Mouse (Mus musculus): ENCODE data around the gene Nisch. TPM values are rescaled to one million over a fixed set of nuclear protein-coding genes. Genes with fewer than 3 reads are reported as not detected.

The Nisch gene
- total RNA-seq (2021): 100 to 1,000 TPM; 258 to 277 TPM
- long read RNA-seq, experiment 1, full-length matches to known transcripts: 109 of 332 reads
- long read RNA-seq, experiment 1, partial matches to known transcripts: 72 of 332 reads
- long read RNA-seq, experiment 1, other reads (novel, unspliced or antisense): 151 of 332 reads
- long read RNA-seq, experiment 2, full-length matches to known transcripts: 205 of 432 reads
- long read RNA-seq, experiment 2, partial matches to known transcripts: 119 of 432 reads
- long read RNA-seq, experiment 2, other reads (novel, unspliced or antisense): 108 of 432 reads

- no peak for DNase-seq (ENCODE audit: low spot score in 2 of 2)
Measured at GRCm38 (mm10) chr14:31216846-31217245, at the start of gene Nisch. Gene Nisch (minus strand): TSS chr14:31216946.

- DNase-seq (ENCODE audit: low spot score in 2 of 2): no peak
Measured at GRCm38 (mm10) chr14:31260932-31261331, 44.2 kb upstream of the Nisch start.

GRCm38 (mm10) chr14:31260374-31260773 lies 43.6 kb upstream of the Nisch start:
- DNase-seq (ENCODE audit: low spot score in 2 of 2): no peak

- no peak for DNase-seq (ENCODE audit: low spot score in 2 of 2)
Measured at GRCm38 (mm10) chr14:31258476-31259050, 41.8 kb upstream of the Nisch start.

GRCm38 (mm10) chr14:31252091-31252490 lies 35.3 kb upstream of the Nisch start:
- no peak for DNase-seq (ENCODE audit: low spot score in 2 of 2)

DNA sequence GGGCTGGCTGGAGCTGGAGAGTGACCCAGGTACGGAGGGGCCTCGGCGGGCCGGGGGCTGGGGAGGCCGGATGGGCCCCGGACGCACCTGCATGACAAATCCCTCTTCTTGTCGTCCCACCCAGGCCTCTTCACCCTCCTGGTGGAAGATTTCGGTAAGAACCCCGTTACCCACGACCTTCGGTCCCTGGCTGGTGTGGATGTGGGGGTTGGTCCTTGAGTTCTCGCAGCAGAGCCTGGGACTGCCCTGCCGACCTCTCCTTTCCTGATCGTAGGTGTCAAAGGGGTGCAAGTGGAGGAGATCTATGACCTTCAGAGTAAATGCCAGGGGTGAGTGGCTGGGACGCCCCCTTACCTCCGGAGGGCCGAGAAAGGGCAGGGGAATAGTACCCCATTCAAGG lies 34.9 kb upstream of the Nisch start:
- DNase-seq (ENCODE audit: low spot score in 2 of 2): no peak

- DNase-seq (ENCODE audit: low spot score in 2 of 2): peak; percentile 96
Measured at GRCm38 (mm10) chr14:31251084-31251604, 34.4 kb upstream of the Nisch start, which contains the start of the genes Phf7 and Bap1. Gene Phf7 (minus strand): TSS chr14:31251317. Gene Bap1 (plus strand): TSS chr14:31251450.

DNA sequence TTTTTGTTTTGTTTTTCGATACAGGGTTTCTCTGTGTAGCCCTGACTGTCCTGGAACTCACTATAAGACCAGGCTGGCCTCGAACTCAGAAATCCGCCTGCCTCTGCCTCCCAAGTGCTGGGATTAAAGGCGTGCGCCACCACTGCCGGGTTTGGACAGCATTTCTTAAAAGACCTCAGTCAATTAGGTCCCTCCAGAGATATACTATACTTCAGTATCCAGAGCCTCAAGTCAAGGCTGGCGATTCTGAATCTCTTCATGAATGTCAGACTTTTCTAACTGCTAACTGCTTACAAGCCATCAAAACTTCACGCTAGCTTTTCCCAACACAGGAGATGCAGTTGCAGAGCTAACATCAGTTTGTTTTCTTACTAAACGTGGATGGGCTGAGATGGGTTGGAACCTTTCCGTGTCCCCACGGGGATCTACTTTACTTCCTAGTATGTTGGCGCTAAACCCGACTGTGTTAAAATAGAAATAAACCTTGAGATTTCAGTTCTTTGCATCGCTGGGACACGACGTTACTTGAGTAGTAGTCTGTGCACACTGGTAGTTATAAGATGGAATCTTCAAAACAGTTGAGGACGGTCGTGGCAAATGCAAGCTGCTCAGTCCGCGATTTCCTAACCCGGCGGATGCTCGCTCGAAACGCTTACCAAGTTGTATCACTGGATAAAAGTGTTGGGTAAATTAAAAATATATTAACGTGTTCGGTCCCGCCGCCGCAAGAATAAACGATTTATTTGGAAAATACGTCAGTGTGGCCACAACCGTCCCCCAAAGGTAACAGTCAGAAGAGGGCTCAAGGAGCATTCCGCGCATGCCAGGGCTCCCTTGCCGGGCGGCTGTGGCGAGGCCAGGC lies 33.7 kb upstream of the Nisch start:
- DNase-seq (ENCODE audit: low spot score in 2 of 2): no peak

DNA sequence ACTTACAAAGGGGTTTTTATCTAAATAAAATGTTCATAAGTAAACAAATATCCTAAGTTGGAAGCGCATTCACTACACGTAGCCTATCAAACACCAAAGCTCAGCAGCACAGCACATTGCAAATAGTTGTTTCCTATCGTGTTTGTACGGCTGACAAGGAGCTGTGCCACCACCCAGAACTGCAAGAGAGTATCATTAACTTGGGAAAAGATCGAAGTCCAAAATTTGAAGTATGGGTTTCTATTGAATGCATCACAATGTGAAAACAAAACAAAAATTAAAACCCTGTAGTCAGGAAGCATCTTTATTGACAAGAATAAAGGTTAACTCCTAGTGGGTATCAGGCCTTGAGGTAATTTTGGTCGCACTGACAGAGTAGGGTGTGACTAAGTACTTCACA lies 31.6 kb upstream of the Nisch start:
- DNase-seq (ENCODE audit: low spot score in 2 of 2): no peak

- no peak for DNase-seq (ENCODE audit: low spot score in 2 of 2)
Measured at GRCm38 (mm10) chr14:31245946-31246345, 29.2 kb upstream of the Nisch start.

GRCm38 (mm10) chr14:31244777-31245176 lies 28.0 kb upstream of the Nisch start:
- no peak for DNase-seq (ENCODE audit: low spot score in 2 of 2)

DNA sequence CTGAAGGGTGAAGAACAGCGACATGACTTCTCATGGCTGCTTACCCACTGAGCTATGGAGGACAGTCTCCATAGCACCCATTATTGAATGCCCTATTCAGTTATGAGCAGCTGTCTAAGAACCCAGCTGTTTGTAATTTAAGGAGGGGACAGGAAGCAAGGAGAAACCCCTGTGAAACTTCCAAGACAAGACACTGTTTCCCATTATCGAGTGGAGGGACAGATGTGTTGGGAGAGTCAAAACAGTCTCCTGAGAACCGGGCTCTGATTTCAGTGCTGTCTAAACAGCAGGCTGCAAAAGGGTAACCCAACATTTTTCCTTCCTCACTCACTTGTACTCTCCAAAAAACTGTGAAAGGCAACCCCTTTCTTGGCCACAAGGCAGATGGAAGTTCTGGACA lies 23.8 kb upstream of the Nisch start:
- no peak for DNase-seq (ENCODE audit: low spot score in 2 of 2)

DNA sequence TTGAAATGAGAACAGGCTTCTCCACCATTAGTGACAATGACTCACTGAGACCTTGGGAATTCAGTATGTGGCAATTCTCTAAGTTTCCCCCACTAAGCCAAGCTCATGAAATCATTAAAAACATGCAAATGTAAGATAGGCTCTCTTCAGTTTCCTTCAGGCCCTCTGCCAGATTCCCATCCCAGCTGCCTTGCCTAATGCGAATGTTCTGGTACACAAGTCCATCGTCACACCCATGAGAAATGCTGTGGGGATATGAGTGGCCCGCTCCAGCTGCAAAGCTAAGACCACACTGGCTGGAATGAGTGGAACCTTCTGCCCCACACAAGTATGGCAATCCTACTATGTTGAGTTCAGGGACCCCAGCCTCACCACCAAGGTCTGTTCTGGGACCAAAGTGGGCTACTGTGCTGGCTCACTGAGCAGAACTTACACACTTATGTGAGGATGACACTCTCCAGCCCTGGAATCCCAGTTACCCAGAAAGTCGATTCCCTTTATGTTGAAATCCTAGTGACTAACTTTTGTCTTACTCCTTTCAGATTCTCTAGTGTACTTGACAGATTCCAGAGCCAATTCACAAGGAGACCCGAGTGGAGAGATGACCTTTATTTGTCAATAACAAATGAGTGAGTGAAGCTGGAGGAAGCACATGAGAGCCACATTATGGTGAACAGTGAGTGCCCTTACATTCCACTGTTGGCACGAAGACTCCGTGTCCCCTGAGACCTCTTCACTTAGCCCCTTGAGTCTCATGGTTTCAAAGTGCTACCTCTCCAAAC lies 20.5 kb upstream of the Nisch start:
- peak in 1 of 2 experiments; percentile 70 for DNase-seq (ENCODE audit: low spot score in 2 of 2)

DNA sequence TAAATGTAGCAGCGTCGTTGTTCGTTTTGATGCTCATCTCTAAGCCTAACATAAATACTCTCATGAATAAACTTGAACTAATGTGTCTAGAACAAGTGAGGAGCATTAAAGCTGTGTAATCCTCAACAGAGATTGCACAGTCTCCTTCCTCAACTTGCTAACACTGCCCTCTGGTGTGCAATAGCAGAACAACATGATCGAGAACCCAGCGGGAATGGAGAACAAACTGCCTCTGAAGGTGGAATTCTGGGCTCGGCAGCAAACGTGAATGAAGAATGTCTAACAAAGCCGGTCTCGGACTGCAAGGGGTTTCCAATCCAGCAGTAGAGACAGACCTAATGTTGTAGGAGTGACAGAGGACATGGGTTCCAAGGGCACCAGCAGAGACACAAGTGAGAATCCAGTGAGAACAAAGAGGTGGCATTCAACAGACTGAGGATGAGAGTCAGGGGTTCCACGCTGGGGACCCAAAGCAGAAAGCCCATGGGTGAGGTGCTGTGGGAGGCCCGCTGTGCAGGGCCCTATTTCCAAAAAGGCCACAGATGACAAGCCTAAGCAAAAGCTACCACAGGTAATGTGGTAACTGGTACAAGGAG lies 17.3 kb upstream of the Nisch start:
- peak; percentile 66 to 81 for DNase-seq (ENCODE audit: low spot score in 2 of 2)

DNA sequence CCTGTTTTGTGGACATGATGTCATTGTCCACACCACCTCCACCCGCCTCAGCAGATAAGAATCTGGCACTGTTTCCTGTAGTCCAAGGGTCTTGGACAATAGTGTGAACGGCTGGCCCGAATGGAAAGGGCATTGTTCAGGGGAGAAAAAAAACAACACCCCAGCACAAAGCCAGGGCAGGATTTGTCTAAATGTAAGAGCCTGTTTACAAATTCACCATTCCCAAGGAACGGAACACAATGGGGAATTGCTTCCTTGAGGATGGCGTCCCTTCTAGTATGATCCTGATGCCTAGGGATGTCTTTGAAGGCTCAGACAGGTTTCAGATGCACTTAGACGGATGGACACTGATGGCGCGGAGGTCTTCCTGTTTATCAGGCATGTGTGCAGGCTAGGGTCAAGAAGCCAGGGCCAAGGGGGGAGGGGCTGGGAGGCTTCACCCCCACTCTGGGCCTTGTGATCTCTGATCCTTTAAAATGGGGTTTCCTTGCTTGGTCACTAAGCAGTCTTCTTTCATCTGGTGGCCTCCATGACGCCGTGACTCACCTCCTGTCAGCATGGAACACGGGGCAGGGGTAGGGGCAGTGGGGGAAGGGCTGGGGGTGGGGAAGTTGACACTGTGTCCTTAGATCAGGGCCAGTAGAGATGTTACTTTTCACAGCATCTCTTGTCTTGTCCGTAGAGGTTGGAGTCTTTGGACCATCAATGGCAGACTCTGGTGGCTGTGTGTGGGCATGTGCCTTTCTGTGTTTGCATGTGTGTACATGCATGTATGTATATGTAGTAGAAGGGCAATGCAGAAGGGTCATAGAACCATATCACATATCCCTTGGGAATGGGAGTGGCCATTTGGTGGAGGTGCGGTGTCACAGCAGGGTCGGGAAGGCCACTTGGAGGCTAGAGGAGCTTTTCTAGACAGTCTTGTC lies 16.6 kb upstream of the Nisch start:
- DNase-seq (ENCODE audit: low spot score in 2 of 2): no peak

DNA sequence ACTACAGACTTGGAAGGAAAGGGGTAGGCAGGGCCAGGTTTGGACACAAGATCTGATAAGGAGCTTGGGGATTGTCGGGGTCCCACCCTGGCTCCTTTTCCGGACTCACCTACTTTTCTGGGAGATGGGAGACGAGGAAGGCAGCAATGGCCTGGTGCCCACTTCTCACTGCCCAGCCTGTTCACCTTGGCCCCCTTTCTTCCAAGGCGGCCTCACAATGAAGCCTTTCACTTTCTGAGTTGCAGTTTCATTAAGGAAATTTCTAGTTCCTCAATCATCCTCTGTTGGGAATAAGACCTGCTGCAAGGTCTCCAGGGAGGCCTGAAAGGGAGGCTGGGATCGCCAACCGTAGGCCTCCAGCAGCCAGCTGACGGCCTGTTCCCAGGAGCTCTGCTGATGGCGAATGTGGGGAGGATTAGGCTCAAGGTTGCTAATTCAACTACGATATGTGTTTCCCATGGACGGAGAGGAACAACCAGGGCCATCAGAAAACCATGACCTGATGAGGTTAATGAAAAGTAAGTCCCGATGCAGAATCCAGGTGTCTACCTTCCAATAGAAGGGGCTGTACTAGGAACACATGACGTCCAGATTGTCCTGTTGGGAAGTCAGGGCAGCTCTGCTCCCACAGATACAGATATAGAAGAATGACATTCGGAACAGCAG lies 15.8 kb upstream of the Nisch start:
- DNase-seq (ENCODE audit: low spot score in 2 of 2): no peak

- DNase-seq (ENCODE audit: low spot score in 2 of 2): no peak
Measured at GRCm38 (mm10) chr14:31230442-31230841, 13.7 kb upstream of the Nisch start.

DNA sequence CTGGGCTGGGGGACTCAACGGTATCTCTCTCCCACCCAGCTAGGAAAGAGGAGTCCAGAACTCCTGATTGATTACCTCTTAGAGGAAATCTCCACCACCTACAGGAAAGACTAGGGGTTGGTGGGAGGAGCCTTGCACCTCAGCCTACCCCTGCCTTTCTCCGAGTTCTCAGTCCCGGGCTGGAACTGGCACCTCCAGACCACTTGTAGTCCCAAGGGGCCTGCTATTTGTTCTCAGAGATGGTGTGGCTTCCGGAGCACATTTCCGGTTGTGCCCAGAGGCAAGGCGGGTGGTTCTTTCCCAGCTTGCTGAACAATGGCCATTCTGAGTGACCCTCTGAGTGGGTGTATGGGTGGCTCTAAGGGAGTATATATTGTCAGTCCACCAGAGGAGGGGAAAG lies 11.5 kb upstream of the Nisch start:
- DNase-seq (ENCODE audit: low spot score in 2 of 2): no peak

DNA sequence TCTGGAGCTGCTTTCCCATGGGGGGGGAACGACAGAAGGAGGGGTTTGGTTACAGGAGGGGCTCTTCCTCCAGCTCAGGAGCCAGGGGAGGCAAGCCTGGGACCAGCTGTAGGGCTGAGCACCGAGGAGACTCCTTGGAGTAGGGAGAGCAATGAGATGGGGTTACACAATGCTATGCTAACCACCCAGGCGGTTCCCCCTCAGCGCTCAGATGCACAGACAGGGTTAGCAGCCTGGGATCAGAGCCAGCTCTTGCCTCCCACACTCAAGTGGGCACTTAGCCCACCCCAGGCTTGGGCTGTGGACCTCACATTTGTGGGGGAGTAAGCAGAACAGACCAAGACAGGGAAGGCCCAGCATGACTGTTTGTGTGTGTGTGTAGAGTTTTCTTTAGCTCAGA lies 10.2 kb upstream of the Nisch start:
- DNase-seq (ENCODE audit: low spot score in 2 of 2): peak in 1 of 2 experiments; percentile 58
